Mouse (Mus musculus) common myeloid progenitor, adult 5-6 weeks (primary cell): Measurements from ENCODE around the gene Ulk2. TPM values are rescaled to one million over a fixed set of nuclear protein-coding genes. Genes with fewer than 3 reads are reported as not detected.
"Not testable (repeated sequence)": the region's sequence is repeated elsewhere in the genome, so short reads cannot be mapped to it uniquely, and the experiment has no call there.

Experiments used
- ATAC-seq: replicated peaks from 2 replicates; pipeline ENCODE4 v1.8.0; 2016; ENCODE audit warnings: low read depth, mild to moderate bottlenecking, moderate TSS enrichment, inconsistent platforms; ENCODE audit not compliant: poor library complexity, severe bottlenecking
- total RNA-seq: library from RNA; stranded (forward); fragments of 200-1000, 187-1606 nt; gene quantifications from 2 replicates; pipeline ENCODE4 v1.2.3, GENCODE M21; 2017

Gene Ulk2
- 20.1 and 23.2 TPM in 2 replicates for total RNA-seq

- ATAC-seq = peak; percentile 62
These were observed at the start of gene Ulk2 for GRCm38 (mm10) chr11:61854988-61855411. Gene Ulk2, minus strand, starts transcription at chr11:61855073.

GRCm38 (mm10) chr11:61882183-61882582 lies 27.3 kb upstream of the Ulk2 start:
- 0 out of 2 replicates have a peak, but pooled peaks have one; percentile 56 for ATAC-seq

- no peak for ATAC-seq
These were observed 25.0 kb upstream of the Ulk2 start for GRCm38 (mm10) chr11:61879921-61880320.

- no peak for ATAC-seq
These were observed 17.0 kb upstream of the Ulk2 start for GRCm38 (mm10) chr11:61871881-61872280.

- no peak for ATAC-seq
These were observed 12.0 kb upstream of the Ulk2 start for GRCm38 (mm10) chr11:61866856-61867255.

GRCm38 (mm10) chr11:61861781-61862547 lies 7.1 kb upstream of the Ulk2 start:
- peak; percentile 54 for ATAC-seq

- ATAC-seq = no peak
These were observed 4.4 kb upstream of the Ulk2 start for GRCm38 (mm10) chr11:61859316-61859715.

GRCm38 (mm10) chr11:61855539-61855938 lies 666 bp upstream of the Ulk2 start:
- ATAC-seq = no peak

GRCm38 (mm10) chr11:61854211-61854987 lies 474 bp downstream of the Ulk2 start:
- ATAC-seq = peak; percentile 80

GRCm38 (mm10) chr11:61853659-61854058 lies 1.2 kb downstream of the Ulk2 start:
- peak; percentile 18; the same call in 1 of the 2 replicates for ATAC-seq

GRCm38 (mm10) chr11:61852916-61853315 lies 2.0 kb downstream of the Ulk2 start:
- no peak for ATAC-seq

- no peak for ATAC-seq
These were observed 3.7 kb downstream of the Ulk2 start for GRCm38 (mm10) chr11:61851195-61851594.

- not testable (repeated sequence) for ATAC-seq
These were observed 14.2 kb downstream of the Ulk2 start for GRCm38 (mm10) chr11:61840663-61841062.

- ATAC-seq = no peak
These were observed 14.9 kb downstream of the Ulk2 start for GRCm38 (mm10) chr11:61839940-61840339.

GRCm38 (mm10) chr11:61839182-61839581 lies 15.7 kb downstream of the Ulk2 start:
- 0 out of 2 replicates have a peak, but pooled peaks have one; percentile 5 for ATAC-seq

GRCm38 (mm10) chr11:61809793-61810192 lies 45.1 kb downstream of the Ulk2 start:
- ATAC-seq = no peak

- no peak for ATAC-seq
These were observed 46.2 kb downstream of the Ulk2 start for GRCm38 (mm10) chr11:61808551-61809117.

GRCm38 (mm10) chr11:61793441-61793840 lies 61.4 kb downstream of the Ulk2 start:
- no peak for ATAC-seq

GRCm38 (mm10) chr11:61788550-61788949 lies 66.3 kb downstream of the Ulk2 start:
- ATAC-seq = no peak

- not testable (repeated sequence) for ATAC-seq
These were observed 72.3 kb downstream of the Ulk2 start for GRCm38 (mm10) chr11:61782526-61782925.
